Mouse (Mus musculus) heart, postnatal 14 days (tissue): ENCODE data around the gene F3. TPM values are rescaled to one million over a fixed set of nuclear protein-coding genes. Genes with fewer than 3 reads are reported as not detected.
"Not testable (repeated sequence)": the region's sequence is repeated elsewhere in the genome, so short reads cannot be mapped to it uniquely, and the experiment has no call there.

Experiments used
- DNase-seq, 2 experiments: peaks; one replicate each; pipeline ENCODE4 v3.0.0; 2021 to 2022
- intact Hi-C: fragments of 180-260 bp; cut with DNase I; formaldehyde crosslinking; loops from one replicate; pipeline ENCODE4 v1.15.1; 2025
- total RNA-seq, 2 experiments: library from RNA; stranded (reverse); gene quantifications; 2 replicates each; pipeline ENCODE4 v1.2.3; 2021

Gene F3
- total RNA-seq, 2 experiments from 2014 or later = 16.8 to 19.5 TPM

- peak; percentile 81 to 88 for DNase-seq
- intact Hi-C loops = loop anchor here (2.0 to 5.0 kb wide), 2 partner anchors 199 to 429 kb away; no protein-coding TSS in a partner anchor
Observed at GRCm38 (mm10) chr3:121736025-121736744, 12.8 kb downstream of the F3 start.

- intact Hi-C loops = loop anchor here (1.0 to 5.0 kb wide), 3 partner anchors 101 to 430 kb away; no protein-coding TSS in a partner anchor
- peak in 1 of 2 experiments; percentile 74 for DNase-seq
Observed at GRCm38 (mm10) chr3:121737453-121737852, 14.1 kb downstream of the F3 start.

DNA sequence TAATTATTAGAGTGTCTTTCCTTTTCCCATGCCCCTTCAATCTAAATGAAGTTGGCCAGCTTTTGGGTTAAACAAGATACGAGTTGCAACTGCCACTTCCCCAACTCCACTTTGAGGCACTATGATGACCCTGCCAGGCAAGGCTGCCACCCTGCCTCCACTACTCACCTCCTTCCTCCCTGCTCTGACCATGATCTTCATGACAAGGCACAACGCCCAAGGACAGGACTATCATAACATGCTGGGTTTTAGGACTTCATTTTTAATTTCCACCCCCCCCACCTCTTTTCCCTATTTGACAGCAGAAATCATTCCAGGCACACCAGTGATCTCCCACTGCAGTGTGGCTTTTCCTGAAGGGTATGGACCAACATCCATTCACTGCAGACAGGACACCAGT lies 14.6 kb downstream of the F3 start:
- intact Hi-C loops = loop anchor here (1.0 to 5.0 kb wide), 3 partner anchors 102 to 431 kb away; no protein-coding TSS in a partner anchor
- DNase-seq = no peak

DNA sequence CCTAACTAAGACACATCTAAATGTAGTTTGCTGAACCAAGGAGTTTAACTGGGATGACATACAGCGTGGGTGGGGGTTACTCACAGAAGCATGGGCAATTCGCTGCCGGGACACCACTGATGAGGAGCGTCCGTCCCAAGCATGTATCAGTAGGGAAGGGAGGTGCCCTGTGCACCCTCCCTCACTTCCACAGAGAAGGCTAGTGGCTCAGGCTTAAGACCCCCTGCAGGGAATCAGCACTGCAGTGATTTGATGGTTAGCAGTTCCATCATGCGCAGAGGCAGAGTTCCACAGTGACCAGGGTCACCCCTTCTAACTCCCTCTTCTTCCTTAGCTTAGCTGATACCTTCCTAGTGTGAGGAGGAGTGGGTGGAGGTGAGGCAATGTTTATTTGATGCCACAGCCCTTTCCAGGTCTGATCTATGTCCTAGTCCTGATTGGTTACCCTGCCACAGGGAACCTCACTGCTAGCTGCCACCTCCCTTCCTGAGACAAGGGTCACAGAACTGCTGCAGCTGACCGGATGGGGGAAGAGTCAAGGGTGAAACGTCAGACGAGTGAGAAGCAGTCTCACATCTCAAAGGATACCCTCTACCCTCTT lies 15.5 kb downstream of the F3 start:
- no peak for DNase-seq
- intact Hi-C loops = loop anchor here (5.0 kb wide), 1 partner anchor 432 kb away; no protein-coding TSS in a partner anchor

DNA sequence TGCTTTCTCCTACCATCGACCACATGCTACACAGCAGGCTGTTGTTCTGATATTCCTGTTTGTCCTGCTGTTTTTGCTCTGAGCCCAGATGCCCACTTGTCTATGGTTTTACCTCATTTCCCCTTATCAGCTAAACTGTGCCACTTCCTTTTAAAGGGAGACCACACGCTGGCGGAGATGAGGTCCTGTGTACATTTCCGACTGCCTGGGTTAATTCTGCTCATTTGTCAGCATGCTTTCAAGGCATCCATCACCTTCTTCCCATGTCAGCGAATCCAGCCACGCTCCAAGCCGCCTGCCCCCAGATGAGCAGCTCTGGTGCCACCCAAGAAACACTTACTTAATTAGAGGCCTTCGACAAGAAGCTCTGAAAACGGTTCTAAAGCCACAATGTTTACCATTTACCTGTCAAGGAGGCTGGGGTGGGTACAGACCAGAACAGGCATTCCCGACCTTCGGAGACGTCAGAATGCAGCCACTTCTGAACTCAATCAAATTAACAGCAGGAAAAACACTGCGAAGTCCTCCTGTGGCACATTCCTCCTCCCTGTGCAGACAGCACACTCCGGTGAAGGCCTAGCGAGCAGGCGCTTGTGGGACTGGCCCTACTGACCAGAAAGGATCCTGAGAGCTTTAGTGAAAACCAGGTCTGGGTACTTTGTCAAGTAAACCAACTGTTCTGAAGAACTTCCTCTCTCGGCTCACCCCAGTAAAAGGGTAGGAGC lies 16.3 kb downstream of the F3 start:
- intact Hi-C loops = loop anchor here (5.0 kb wide), 1 partner anchor 432 kb away; no protein-coding TSS in a partner anchor
- no peak for DNase-seq

DNA sequence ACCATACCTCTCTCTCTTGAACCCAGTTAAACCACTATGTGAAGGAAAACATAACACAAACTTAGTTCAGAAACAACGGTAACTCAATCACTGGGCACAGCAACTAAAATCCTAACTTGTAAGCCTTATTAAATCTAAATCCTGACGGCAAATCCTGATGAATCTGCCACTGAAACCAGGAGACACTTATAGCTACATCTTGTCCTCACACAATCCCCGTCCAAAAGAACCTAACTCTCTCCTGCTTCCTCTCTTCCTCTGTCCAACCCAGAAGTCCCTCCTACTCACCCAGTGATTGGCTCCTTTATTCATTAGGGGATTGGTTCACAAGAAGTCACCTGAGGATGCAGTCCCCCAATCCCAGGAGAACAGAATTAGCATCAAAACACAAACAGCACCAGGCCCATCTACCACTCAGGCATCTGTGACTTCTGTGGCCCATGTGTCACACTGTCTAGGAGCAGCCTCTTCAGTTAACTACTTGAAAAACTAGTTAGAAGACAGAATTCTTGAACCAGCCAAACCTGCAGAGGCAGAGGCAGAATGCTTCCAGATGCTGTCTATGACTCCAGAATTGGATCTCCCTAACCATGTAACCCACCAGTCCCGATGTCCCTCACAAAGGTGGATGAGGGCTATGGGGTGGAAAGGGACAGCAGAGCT lies 18.0 kb downstream of the F3 start:
- intact Hi-C loops, DNase-seq: not testable (repeated sequence)

DNA sequence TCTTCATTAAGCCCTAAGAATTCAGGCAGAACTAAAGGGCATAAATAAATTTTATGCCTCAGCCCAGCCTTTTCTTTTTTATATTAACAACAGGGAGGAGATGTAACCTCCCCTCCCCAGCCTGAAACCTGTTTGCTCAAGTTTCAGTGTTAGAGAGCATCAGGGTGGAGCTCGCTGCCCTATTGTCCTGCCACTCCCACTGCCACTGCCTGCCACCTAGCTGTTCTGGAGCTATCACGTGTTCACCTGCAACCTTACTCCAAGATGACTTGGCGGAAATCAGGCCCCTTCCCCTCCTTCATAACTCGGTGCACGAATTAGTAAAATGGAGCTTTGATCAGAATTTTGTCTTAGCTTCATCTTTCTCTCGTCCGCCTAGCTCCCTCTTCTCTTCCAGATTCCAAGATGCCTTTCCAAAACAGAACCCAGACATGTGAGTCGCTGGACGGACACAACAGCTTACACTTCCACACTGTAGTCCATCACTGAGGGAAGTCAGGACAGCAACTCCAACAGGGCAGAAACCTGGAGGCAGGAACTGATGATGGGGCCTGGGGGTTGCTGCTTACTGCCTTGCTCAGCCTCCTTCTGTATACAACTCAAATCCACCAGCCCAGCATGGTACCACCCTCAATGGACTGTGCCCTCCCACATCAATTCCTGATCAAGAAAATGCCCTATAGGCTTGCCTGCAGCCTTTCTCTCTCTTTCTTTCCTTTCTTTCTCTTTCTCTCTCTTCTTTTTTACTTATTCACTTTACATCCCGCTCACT lies 31.2 kb downstream of the F3 start:
- DNase-seq, intact Hi-C loops: not testable (repeated sequence)

DNA sequence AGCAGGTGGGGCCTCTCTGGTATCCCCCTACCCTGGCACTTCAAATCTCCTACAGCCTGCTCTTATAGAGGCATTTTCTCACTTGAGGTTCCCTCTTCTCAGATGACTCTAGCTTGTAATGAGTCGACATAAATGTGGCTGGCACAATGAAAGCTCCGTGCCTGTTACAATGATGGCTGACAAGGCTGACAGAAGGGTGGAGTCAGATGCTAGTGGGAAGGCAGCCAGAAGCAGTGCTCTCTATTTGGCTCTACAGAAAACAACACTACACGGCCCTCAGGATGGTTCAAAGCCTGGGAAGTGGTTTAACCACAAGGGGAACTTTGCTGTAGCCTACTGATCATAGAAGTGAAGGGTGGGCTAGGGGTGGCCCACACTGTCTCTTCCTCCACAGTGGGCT lies 31.8 kb downstream of the F3 start:
- DNase-seq = peak in 1 of 2 experiments; percentile 25
- intact Hi-C loops = no loop called here

- intact Hi-C loops = no loop called here
- DNase-seq = no peak
Observed at GRCm38 (mm10) chr3:121758373-121758772, 35.0 kb downstream of the F3 start.

GRCm38 (mm10) chr3:121762056-121762852 lies 38.9 kb downstream of the F3 start:
- peak in 1 of 2 experiments; percentile 23 for DNase-seq
- intact Hi-C loops = loop anchor here (2.0 to 10.0 kb wide), 2 partner anchors 225 to 457 kb away; no protein-coding TSS in a partner anchor

- intact Hi-C loops = loop anchor here (10.0 kb wide), 1 partner anchor 461 kb away; no protein-coding TSS in a partner anchor
- no peak for DNase-seq
Observed at GRCm38 (mm10) chr3:121766048-121766447, 42.7 kb downstream of the F3 start.

- intact Hi-C loops = loop anchor here (10.0 kb wide), 1 partner anchor 462 kb away; no protein-coding TSS in a partner anchor
- DNase-seq = no peak
Observed at GRCm38 (mm10) chr3:121766818-121767217, 43.5 kb downstream of the F3 start.

DNA sequence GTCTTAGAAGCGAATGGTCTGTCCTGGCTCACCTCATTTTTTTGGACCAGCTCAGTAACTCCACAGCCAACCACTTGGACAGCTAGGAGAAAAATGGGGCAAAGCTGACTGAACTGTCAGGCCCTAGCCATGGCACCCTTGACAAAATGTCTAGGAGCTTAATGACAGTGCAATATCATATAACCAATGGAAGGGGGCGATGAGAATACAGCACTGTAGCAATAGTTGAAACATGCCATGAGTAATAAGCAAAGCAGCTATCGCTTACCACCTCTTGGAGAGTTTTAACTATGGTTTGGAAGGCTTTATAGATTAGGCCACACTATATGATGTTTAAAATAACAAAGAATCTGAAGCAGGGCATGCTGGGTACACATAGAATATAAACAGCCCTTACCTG lies 45.4 kb downstream of the F3 start:
- intact Hi-C loops = loop anchor here (10.0 kb wide), 1 partner anchor 464 kb away; no protein-coding TSS in a partner anchor

GRCm38 (mm10) chr3:121773336-121773735 lies 50.0 kb downstream of the F3 start:
- DNase-seq, intact Hi-C loops: not testable (repeated sequence)

More for the DNA sequence above, 45.4 kb downstream of the F3 start:
- DNase-seq = no peak

DNA sequence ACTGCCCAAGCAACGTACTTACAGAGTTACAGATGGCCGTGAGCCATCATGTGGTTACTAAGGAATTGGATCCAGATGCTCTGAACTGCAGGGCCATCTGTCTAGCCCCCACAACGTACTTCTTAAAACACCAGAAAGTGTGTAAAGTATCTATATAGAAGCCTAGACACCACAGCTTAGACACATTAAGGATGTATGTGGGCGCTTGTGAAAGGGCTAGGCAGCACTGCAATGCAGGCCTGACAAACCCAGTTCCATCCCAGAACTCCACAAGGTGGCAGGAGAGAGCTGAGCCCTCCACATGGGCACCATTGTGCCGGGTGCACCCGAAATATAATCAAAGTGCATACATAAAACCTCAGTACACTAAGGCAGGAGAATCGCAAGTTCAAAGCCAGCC lies 54.6 kb downstream of the F3 start:
- peak; percentile 49 to 69 for DNase-seq

GRCm38 (mm10) chr3:121783020-121783419 lies 59.7 kb downstream of the F3 start:
- no peak for DNase-seq
- intact Hi-C loops = no loop called here

More for the DNA sequence above, 54.6 kb downstream of the F3 start:
- intact Hi-C loops = loop anchor here (5.0 kb wide), 2 partner anchors 89 to 364 kb away; no protein-coding TSS in a partner anchor
